Mouse (Mus musculus): ENCODE data around the gene St3gal4. TPM values are rescaled to one million over a fixed set of nuclear protein-coding genes. Genes with fewer than 3 reads are reported as not detected.

Gene St3gal4
- total and polyA plus RNA-seq, 3 experiments, result 54.2 to 56.3 TPM; not detected in 1

DNA sequence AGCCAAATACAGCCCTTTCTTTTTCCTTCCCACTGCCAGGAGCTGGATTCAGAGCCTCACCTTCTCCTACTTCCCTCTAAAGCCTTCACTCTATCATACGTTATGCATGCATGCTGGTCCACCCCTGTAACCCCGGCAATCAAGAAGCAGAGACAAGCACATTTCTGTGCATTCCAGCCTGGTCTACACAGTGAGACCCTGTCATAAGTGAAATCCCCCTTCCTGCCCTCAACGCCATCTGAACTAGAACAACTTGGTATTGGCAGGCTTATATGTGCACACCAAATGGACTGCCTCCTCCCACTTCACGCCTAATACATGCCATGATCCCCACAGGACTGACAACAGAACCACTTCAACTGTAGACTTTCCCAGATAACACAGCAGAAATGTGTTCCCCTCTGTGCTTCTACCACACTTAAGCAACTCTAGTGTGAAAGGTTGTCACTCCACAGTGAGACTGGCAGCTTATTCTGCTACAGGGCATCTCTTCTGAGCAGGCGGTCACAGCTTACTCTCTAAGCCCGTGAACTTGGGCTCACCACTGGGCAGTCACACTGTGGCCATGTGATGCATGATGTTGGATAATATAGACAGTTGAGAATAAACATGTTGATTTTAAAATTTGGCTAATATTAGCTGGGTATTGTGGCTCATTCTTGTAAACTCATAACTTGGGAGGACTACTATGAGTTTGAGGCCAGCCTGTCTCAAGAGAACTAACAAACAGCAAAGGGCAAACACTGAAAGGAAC is 68.2 kb downstream of the St3gal4 start:
- peaks cover 6 to 7% of the 10 kb centered on the region in 2 experiments for H3K36me3 ChIP-seq (ENCODE audit: control insufficient read depth in 1 of 2, insufficient read depth in 2 of 2, low read length in 2 of 2)

DNA sequence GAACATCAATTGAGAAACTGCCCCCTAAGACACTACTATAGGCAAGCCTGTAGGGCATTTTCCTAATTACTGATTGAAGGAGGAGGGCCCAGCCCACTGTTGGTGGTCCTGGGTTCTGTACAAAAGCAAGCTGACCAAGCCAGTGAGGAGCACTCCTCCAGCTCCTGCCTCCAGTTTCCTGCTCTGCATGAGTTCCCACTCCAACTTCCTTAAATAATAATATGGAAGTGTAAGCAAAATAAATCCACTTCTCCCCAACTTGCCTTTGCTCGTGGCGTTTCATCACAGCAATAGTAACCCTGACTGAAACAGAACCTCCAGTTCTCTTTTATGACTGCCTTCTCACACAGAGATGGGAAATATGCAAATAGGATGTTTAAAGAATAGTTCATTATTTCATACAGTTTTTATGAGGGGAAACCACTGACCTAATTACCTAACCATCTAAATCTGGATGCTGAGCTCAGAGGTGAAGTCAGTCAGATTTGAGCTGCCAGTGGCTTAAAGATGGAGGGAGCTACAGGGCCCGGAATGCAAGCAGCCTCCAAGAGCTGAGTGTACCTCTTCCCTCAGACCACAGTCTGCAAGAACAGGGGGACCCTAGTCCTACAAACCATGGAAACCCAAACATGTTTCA is 69.1 kb downstream of the St3gal4 start:
- Histone ChIP-seq H3K4me1 (ENCODE audit: control insufficient read depth in 1 of 2, insufficient read depth in 2 of 2, low read length in 2 of 2) (peaks cover 0 to 5% of the 10 kb centered on the region in 2 experiments; a peak in 2 of 4 replicates), H3K9ac (ENCODE audit: control insufficient read depth, low read depth, low read length, poor library complexity, severe bottlenecking) (no peak overlapping the region), H3K27me3 (ENCODE audit: control insufficient read depth in 1 of 2, insufficient read depth in 2 of 2, low read length in 2 of 2) (no peaks in the 10 kb centered on the region), H3K9me3 (replicated peaks; ENCODE audit: insufficient read depth, low read length) (no peaks in the 10 kb centered on the region), H3K27ac (ENCODE audit: control insufficient read depth, low read depth, low read length) (no peak overlapping the region), H3K4me3 (ENCODE audit: control insufficient read depth in 1 of 2, insufficient read depth in 1 of 2, low read depth in 2 of 2, low read length in 2 of 2) (no peak overlapping the region), H3K79me2 (ENCODE audit: control insufficient read depth, insufficient read depth, low read length, poor library complexity) (no peaks in the 10 kb centered on the region), H3K36me3 (ENCODE audit: control insufficient read depth in 1 of 2, insufficient read depth in 2 of 2, low read length in 2 of 2) (peaks cover 6 to 7% of the 10 kb centered on the region in 2 experiments)
- no peak for TF ChIP-seq CHD1 (IDR thresholded peaks at IDR 0.05; ENCODE audit: low read depth, low read length)
- no peak for TF ChIP-seq GATA1 (IDR thresholded peaks at IDR 0.05; ENCODE audit: low read depth, low read length)
- TF ChIP-seq POLR2AphosphoS5 (IDR thresholded peaks at IDR 0.05; ENCODE audit: borderline replicate concordance, low read depth, low read length), result no peak
- TF ChIP-seq KAT2A (conservative IDR thresholded peaks at IDR 0.05; ENCODE audit: low read depth, low read length), result no peak
- no peak for TF ChIP-seq ZKSCAN1 (IDR thresholded peaks at IDR 0.05; ENCODE audit: low read depth, low read length)
- TF ChIP-seq SMC3 (IDR thresholded peaks at IDR 0.05; ENCODE audit: low read depth, low read length), result no peak
- no peak for TF ChIP-seq USF2 (IDR thresholded peaks at IDR 0.05; ENCODE audit: borderline replicate concordance in 1 of 2, insufficient read depth in 1 of 2, low read depth in 1 of 2, low read length in 2 of 2)
- TF ChIP-seq EP300 (IDR thresholded peaks at IDR 0.05; ENCODE audit: low read depth in 1 of 2, low read length in 2 of 2), result no peak
- no peak for TF ChIP-seq ZNF384 (IDR thresholded peaks at IDR 0.05; ENCODE audit: low read depth, low read length)
- no peak for TF ChIP-seq ETS1 (IDR thresholded peaks at IDR 0.05; ENCODE audit: low read depth, low read length)
- no peak for TF ChIP-seq CHD2 (IDR thresholded peaks at IDR 0.05; ENCODE audit: low read length)
- DNase-seq (ENCODE audit: low read depth, low spot score), result no peak

More for the DNA sequence above, 68.2 kb downstream of the St3gal4 start:
- no peak for DNase-seq (ENCODE audit: low read depth, low spot score)
- Histone ChIP-seq H3K9ac (ENCODE audit: control insufficient read depth, low read depth, low read length, poor library complexity, severe bottlenecking) (no peak overlapping the region), H3K4me3 (ENCODE audit: control insufficient read depth in 1 of 2, insufficient read depth in 1 of 2, low read depth in 2 of 2, low read length in 2 of 2) (no peak overlapping the region), H3K27me3 (ENCODE audit: control insufficient read depth in 1 of 2, insufficient read depth in 2 of 2, low read length in 2 of 2) (no peaks in the 10 kb centered on the region), H3K79me2 (ENCODE audit: control insufficient read depth, insufficient read depth, low read length, poor library complexity) (no peaks in the 10 kb centered on the region), H3K4me1 (ENCODE audit: control insufficient read depth in 1 of 2, insufficient read depth in 2 of 2, low read length in 2 of 2) (peaks cover 0 to 5% of the 10 kb centered on the region in 2 experiments; a peak in 2 of 4 replicates), H3K27ac (ENCODE audit: control insufficient read depth, low read depth, low read length) (no peak overlapping the region), H3K9me3 (replicated peaks; ENCODE audit: insufficient read depth, low read length) (no peaks in the 10 kb centered on the region)
- no peak for TF ChIP-seq RAD21 (IDR thresholded peaks at IDR 0.05; ENCODE audit: low read depth, low read length)
- no peak for TF ChIP-seq MAFK (IDR thresholded peaks at IDR 0.05; ENCODE audit: borderline replicate concordance, low read depth, low read length)
- no peak for TF ChIP-seq CHD2 (IDR thresholded peaks at IDR 0.05; ENCODE audit: low read length)
- no peak for TF ChIP-seq MYB (IDR thresholded peaks at IDR 0.05; ENCODE audit: low read depth, low read length)
- no peak for TF ChIP-seq MAZ (IDR thresholded peaks at IDR 0.05; ENCODE audit: low read depth, low read length)
- no peak for TF ChIP-seq RCOR1 (IDR thresholded peaks at IDR 0.05; ENCODE audit: low read depth, low read length)
- TF ChIP-seq NRF1 (IDR thresholded peaks at IDR 0.05; ENCODE audit: insufficient read depth, low read depth, low read length, poor library complexity, severe bottlenecking), result no peak
- TF ChIP-seq POLR2AphosphoS5 (IDR thresholded peaks at IDR 0.05; ENCODE audit: borderline replicate concordance, low read depth, low read length), result no peak
- TF ChIP-seq TAL1 (IDR thresholded peaks at IDR 0.05; ENCODE audit: low read length), result no peak
- TF ChIP-seq TCF12 (IDR thresholded peaks at IDR 0.05; ENCODE audit: low read depth, low read length), result no peak
- TF ChIP-seq UBTF (IDR thresholded peaks at IDR 0.05; ENCODE audit: borderline replicate concordance, insufficient read depth, low read depth, low read length), result no peak
- TF ChIP-seq KAT2A (conservative IDR thresholded peaks at IDR 0.05; ENCODE audit: low read depth, low read length), result no peak
- TF ChIP-seq MYC (IDR thresholded peaks at IDR 0.05; ENCODE audit: low read depth, low read length), result no peak

Measured in MEL (cell line).